Mouse (Mus musculus): ENCODE data around the gene Nudt6. TPM values are rescaled to one million over a fixed set of nuclear protein-coding genes. Genes with fewer than 3 reads are reported as not detected.

Nudt6 gene
- polyA plus RNA-seq (2012; rRNA removed): 9.3 TPM in 2 replicates

- Histone ChIP-seq H3K4me3 (replicated peaks; ENCODE audit: insufficient read depth, low read depth, low read length) (peak within 1 kb of the TSS; percentile 94), H3K27me3 (ENCODE audit: control insufficient read depth, insufficient read depth, low read length) (no peaks in the 10 kb centered on the region), H3K27ac (ENCODE audit: insufficient read depth, low read length) (peak within 1 kb of the TSS; percentile 85), H3K4me1 (ENCODE audit: control insufficient read depth, insufficient read depth, low read length) (peaks cover 2% of the 10 kb centered on the region; the same call in 1 of the 2 replicates)
- WGBS: under 1% methylated on average over 50 of the region's 50 CpGs
- DNase-seq: peak; percentile 87 to 91
- TF ChIP-seq POLR2A (IDR thresholded peaks at IDR 0.05; ENCODE audit: borderline replicate concordance, insufficient read depth, low read length) (peak; percentile 65; the same call in 1 of the 2 replicates), CTCF (IDR thresholded peaks at IDR 0.05; ENCODE audit: borderline replicate concordance, insufficient read depth, low read depth, low read length) (no peak)
These were observed at the start of gene Nudt6 for GRCm38 (mm10) chr3:37420072-37420471. Gene Nudt6, minus strand, starts transcription at chr3:37420211.

GRCm38 (mm10) chr3:37469353-37469752, 49.3 kb upstream of the Nudt6 start:
- H3K27ac ChIP-seq (ENCODE audit: insufficient read depth, low read length): no peak overlapping the region
- 88% methylated on average over 4 of the region's 4 CpGs for WGBS
- H3K27me3 ChIP-seq (ENCODE audit: control insufficient read depth, insufficient read depth, low read length): no peaks in the 10 kb centered on the region
- TF ChIP-seq POLR2A (IDR thresholded peaks at IDR 0.05; ENCODE audit: borderline replicate concordance, insufficient read depth, low read length) (no peak), CTCF (IDR thresholded peaks at IDR 0.05; ENCODE audit: borderline replicate concordance, insufficient read depth, low read depth, low read length) (no peak)
- no peak overlapping the region for H3K4me3 ChIP-seq (replicated peaks; ENCODE audit: insufficient read depth, low read depth, low read length)
- no peaks in the 10 kb centered on the region for H3K4me1 ChIP-seq (ENCODE audit: control insufficient read depth, insufficient read depth, low read length)
- DNase-seq: no peak

GRCm38 (mm10) chr3:37468170-37468569, 48.2 kb upstream of the Nudt6 start:
- H3K27me3 ChIP-seq (ENCODE audit: control insufficient read depth, insufficient read depth, low read length): no peaks in the 10 kb centered on the region
- 91% methylated on average over 2 of the region's 2 CpGs for WGBS
- H3K27ac ChIP-seq (ENCODE audit: insufficient read depth, low read length): no peak overlapping the region
- H3K4me3 ChIP-seq (replicated peaks; ENCODE audit: insufficient read depth, low read depth, low read length): no peak overlapping the region
- DNase-seq: no peak
- H3K4me1 ChIP-seq (ENCODE audit: control insufficient read depth, insufficient read depth, low read length): no peaks in the 10 kb centered on the region
- no peak for TF ChIP-seq POLR2A (IDR thresholded peaks at IDR 0.05; ENCODE audit: borderline replicate concordance, insufficient read depth, low read length)
- 0 out of 2 replicates have a peak, but pooled peaks have one; percentile 17 for TF ChIP-seq CTCF (IDR thresholded peaks at IDR 0.05; ENCODE audit: borderline replicate concordance, insufficient read depth, low read depth, low read length)

- no peak for TF ChIP-seq POLR2A (IDR thresholded peaks at IDR 0.05; ENCODE audit: borderline replicate concordance, insufficient read depth, low read length)
- TF ChIP-seq CTCF (IDR thresholded peaks at IDR 0.05; ENCODE audit: borderline replicate concordance, insufficient read depth, low read depth, low read length): no peak
- H3K27ac ChIP-seq (ENCODE audit: insufficient read depth, low read length): no peak overlapping the region
- H3K4me1 ChIP-seq (ENCODE audit: control insufficient read depth, insufficient read depth, low read length): no peaks in the 10 kb centered on the region
- no peak overlapping the region for H3K4me3 ChIP-seq (replicated peaks; ENCODE audit: insufficient read depth, low read depth, low read length)
- WGBS: 95% methylated on average over 1 of the region's 1 CpGs
- no peak for DNase-seq
- no peaks in the 10 kb centered on the region for H3K27me3 ChIP-seq (ENCODE audit: control insufficient read depth, insufficient read depth, low read length)
These were observed 36.0 kb upstream of the Nudt6 start for GRCm38 (mm10) chr3:37455992-37456391.

- Histone ChIP-seq H3K4me1 (ENCODE audit: control insufficient read depth, insufficient read depth, low read length) (no peaks in the 10 kb centered on the region), H3K27ac (ENCODE audit: insufficient read depth, low read length) (no peak overlapping the region), H3K27me3 (ENCODE audit: control insufficient read depth, insufficient read depth, low read length) (no peaks in the 10 kb centered on the region), H3K4me3 (replicated peaks; ENCODE audit: insufficient read depth, low read depth, low read length) (no peak overlapping the region)
- WGBS: 95% methylated on average over 2 of the region's 2 CpGs
- DNase-seq: no peak
- no peak for TF ChIP-seq POLR2A (IDR thresholded peaks at IDR 0.05; ENCODE audit: borderline replicate concordance, insufficient read depth, low read length)
- no peak for TF ChIP-seq CTCF (IDR thresholded peaks at IDR 0.05; ENCODE audit: borderline replicate concordance, insufficient read depth, low read depth, low read length)
These were observed 23.4 kb upstream of the Nudt6 start for GRCm38 (mm10) chr3:37443409-37443808.

- no peaks in the 10 kb centered on the region for H3K4me1 ChIP-seq (ENCODE audit: control insufficient read depth, insufficient read depth, low read length)
- 65% methylated on average over 1 of the region's 1 CpGs for WGBS
- DNase-seq: no peak
- no peaks in the 10 kb centered on the region for H3K27me3 ChIP-seq (ENCODE audit: control insufficient read depth, insufficient read depth, low read length)
- H3K4me3 ChIP-seq (replicated peaks; ENCODE audit: insufficient read depth, low read depth, low read length): no peak overlapping the region
- TF ChIP-seq CTCF (IDR thresholded peaks at IDR 0.05; ENCODE audit: borderline replicate concordance, insufficient read depth, low read depth, low read length) (no peak), POLR2A (IDR thresholded peaks at IDR 0.05; ENCODE audit: borderline replicate concordance, insufficient read depth, low read length) (no peak)
- H3K27ac ChIP-seq (ENCODE audit: insufficient read depth, low read length): no peak overlapping the region
These were observed 19.8 kb upstream of the Nudt6 start for GRCm38 (mm10) chr3:37439770-37440169.

GRCm38 (mm10) chr3:37430359-37430758, 10.3 kb upstream of the Nudt6 start:
- Histone ChIP-seq H3K4me3 (replicated peaks; ENCODE audit: insufficient read depth, low read depth, low read length) (no peak overlapping the region), H3K27ac (ENCODE audit: insufficient read depth, low read length) (no peak overlapping the region), H3K4me1 (ENCODE audit: control insufficient read depth, insufficient read depth, low read length) (no peaks in the 10 kb centered on the region), H3K27me3 (ENCODE audit: control insufficient read depth, insufficient read depth, low read length) (no peaks in the 10 kb centered on the region)
- TF ChIP-seq CTCF (IDR thresholded peaks at IDR 0.05; ENCODE audit: borderline replicate concordance, insufficient read depth, low read depth, low read length) (no peak), POLR2A (IDR thresholded peaks at IDR 0.05; ENCODE audit: borderline replicate concordance, insufficient read depth, low read length) (no peak)
- no peak for DNase-seq

GRCm38 (mm10) chr3:37426069-37426468, 6.1 kb upstream of the Nudt6 start:
- WGBS: 97% methylated on average over 3 of the region's 3 CpGs
- Histone ChIP-seq H3K4me3 (replicated peaks; ENCODE audit: insufficient read depth, low read depth, low read length) (no peak overlapping the region), H3K27me3 (ENCODE audit: control insufficient read depth, insufficient read depth, low read length) (no peaks in the 10 kb centered on the region), H3K4me1 (ENCODE audit: control insufficient read depth, insufficient read depth, low read length) (peaks cover 2% of the 10 kb centered on the region; the same call in 1 of the 2 replicates), H3K27ac (ENCODE audit: insufficient read depth, low read length) (no peak overlapping the region)
- no peak for DNase-seq
- TF ChIP-seq POLR2A (IDR thresholded peaks at IDR 0.05; ENCODE audit: borderline replicate concordance, insufficient read depth, low read length) (no peak), CTCF (IDR thresholded peaks at IDR 0.05; ENCODE audit: borderline replicate concordance, insufficient read depth, low read depth, low read length) (no peak)
